Mouse (Mus musculus): ENCODE data around the gene Aprt.

Gene Aprt

DNA sequence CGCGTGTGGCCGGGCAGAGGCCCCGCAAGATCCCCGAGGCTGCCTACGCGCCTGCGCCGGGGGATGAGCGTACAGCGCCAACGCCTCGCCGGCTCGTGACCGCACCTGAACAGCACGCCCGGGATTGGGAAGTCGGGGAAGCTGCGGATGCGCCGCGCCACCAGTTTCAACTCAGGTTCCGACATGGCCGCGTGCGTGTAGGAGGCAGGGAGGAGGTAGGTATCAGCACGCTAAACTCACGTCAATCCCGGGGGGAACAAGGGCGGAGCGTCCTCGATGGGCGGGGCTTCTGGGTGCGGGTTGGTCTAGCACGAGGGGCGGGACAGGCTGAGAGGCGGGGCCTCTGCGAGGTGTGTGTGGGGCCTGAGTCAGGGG lies at the start of gene Aprt:
TSS of gene Aprt (minus strand) at position 262 of the 375 bp plus-strand sequence.
- peak; percentile 95 for DNase-seq

DNA sequence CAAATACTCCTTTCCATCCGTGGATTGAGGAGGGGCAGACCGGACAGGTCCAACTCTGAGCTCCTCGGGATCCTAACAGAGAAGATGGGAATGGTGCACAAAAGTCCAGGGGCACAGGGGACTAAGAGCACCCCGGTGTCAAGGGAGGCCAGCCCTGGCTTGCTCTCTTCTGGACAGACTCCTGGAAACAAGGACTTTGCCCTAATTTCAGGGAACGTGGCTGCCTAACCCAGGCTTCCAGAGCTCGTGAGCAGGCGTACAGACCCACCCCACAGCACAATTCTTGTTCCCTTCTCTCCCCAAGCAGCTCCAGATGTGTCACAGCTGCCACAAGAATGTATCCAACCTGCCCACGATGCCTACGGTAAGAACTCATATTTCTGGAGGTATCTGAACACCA lies 49.1 kb upstream of the Aprt start:
- no peak for DNase-seq

GRCm38 (mm10) chr8:122624653-122625052 lies 47.9 kb upstream of the Aprt start:
- DNase-seq: no peak

DNA sequence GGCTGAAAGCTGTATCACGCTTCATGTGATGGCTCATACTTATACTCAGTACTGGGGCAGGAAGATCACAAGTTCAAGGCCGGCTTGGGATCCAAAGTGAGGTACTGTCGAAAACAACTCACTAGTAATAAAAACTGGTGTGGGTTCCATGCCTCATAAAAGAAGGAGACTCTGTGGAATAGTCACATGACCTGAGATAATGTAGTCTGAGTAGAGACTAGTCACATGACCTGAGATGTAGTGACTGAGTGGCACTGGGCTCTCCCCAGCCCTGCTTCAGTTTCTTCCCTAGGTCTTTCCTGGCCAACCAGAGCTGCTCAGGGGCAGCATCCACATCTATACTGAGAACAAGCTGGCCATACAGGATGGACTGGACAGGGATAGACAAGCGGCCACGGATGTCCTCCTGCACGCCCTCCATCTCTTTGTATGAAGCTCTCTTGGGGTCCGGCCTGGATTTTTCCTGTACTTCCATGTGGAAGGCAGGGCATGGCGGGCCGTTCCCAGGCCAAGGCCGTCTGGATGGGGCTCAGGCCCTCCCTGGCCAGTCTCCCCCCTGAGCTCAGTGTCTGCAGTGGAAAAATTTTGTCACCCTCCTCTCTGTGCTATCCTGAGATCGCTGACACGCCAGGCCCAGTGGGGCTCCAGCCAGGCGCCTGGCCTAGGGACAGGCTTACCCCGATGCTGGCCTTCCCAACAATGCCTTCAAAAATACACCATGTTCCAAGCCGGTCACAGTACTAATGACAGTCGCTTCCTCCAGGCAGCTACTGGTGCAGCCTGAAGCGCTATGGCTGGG lies 47.3 kb upstream of the Aprt start:
- no peak for DNase-seq

GRCm38 (mm10) chr8:122622727-122623126 lies 46.0 kb upstream of the Aprt start, which contains the start of gene Pabpn1l:
TSS of gene Pabpn1l (minus strand) at chr8:122622739.
- no peak for DNase-seq

DNA sequence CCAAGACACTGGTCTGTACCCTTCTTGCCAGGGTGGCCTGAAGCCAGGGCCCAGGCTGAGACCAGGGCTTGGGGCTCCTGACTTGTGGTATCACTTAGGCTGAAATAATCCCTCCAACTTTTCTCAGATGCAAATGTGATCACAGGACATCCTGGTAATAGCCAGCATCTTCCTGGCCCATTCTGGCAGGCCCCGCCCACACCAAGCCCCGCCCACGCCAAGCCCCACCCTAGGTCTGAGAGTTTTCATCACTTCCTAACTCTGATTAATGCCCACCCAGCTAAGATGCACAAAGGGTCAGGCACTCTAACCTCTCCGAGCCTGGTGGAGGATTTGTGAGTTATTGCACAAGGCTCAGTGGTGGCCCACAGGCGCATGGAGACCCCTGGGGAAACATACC lies 43.7 kb upstream of the Aprt start:
- no peak for DNase-seq

DNA sequence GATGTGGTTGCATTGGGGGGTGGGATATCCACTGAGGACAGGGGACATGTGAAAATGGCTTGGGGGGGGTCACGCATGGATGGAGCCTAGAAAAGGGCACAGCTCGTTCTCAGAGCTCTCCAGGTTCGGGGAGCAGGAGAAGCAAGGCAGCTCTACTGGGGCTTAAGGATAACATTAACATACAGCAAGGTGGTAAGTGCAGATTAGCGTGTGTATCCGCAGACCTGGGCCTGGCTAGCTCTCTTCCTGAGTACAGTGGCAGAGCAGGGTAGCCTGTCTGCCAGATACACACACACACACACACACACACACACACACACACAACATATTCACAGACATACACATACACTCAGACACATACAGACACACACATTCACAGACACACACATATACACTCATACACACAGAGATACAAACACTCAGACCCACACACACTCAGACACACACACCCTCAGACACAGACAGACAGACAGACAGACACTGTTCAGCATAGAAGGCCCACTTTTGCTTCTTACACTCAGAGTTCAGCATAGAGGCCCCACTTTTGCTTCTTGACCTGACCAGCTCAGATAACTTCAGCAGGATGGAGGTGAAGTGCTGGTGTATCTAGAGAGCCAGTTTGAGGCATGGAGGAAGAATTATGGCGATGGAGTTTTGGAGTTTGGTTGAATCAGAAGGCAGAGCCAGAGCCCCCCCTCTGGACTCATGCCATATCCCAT lies 42.1 kb upstream of the Aprt start:
- DNase-seq: no peak

DNA sequence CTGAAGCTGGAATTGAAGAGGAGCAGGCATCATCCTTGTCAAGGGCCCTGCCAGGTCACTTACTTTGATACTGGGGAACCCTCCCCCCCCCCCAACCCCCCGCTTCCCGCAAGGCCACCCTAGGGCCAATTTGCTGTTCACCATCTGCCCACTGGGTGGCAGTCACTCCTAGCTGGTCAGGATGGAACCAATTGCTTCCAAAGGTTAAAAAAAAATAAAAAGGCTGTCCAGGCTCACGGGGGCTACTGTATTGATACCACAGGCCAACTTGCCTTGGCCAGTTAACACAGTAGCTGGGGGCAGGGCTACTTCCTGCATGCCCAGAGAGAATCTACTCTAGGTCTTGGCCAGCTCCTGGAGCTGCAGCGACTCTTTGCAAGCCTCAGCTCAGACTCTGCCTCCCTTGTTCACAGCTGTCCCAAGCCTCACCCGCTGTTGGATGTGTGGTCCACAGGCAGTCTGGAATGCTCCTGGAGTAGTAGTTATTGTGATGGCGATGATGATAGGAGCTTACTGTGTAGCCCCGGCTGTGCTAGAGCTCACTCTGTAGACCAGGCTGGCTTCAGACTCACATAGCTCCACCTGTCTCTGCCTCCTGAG lies 41.3 kb upstream of the Aprt start:
- peak; percentile 78 for DNase-seq

DNA sequence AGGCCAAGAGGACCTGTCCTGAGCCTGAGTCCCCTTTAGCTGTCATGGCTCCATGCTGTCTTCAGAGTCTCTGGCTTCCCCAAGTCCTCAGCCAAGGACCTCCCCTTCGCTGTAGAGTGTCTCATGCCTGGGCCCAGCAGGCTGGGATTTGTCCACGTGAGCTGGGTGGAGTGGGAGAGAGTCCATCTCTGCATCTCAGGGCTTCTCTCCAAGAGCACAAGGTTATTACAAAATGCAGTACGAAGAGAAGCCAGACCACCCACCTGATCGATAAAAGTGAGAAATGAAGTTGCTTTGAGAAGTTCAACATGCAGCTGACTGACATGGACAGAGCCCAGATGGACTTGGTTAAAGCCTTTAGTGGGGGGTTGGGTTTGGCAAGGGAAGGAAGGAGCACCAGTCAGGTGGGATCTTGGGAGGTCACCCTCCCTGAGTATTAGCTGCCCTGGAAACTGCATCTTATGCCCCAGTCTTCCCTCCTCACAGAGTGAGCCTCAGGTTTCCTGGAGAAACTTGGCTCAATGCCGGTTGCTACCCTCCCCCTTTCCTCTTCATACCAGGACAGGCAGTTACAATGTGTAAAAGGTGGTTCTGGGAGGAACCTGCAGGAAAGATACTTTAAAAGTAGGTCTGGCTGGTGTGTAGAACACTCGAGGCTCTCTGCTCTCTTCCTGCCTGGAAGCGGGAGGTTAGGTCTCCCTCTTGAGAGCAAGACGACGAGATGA lies 39.6 kb upstream of the Aprt start:
- no peak for DNase-seq

- DNase-seq: peak; percentile 96
Observed at GRCm38 (mm10) chr8:122611295-122612133, 34.8 kb upstream of the Aprt start, which contains the start of the genes Galns and Trappc2l. TSS of gene Galns (minus strand) at chr8:122611463. TSS of gene Trappc2l (plus strand) at chr8:122611640.

DNA sequence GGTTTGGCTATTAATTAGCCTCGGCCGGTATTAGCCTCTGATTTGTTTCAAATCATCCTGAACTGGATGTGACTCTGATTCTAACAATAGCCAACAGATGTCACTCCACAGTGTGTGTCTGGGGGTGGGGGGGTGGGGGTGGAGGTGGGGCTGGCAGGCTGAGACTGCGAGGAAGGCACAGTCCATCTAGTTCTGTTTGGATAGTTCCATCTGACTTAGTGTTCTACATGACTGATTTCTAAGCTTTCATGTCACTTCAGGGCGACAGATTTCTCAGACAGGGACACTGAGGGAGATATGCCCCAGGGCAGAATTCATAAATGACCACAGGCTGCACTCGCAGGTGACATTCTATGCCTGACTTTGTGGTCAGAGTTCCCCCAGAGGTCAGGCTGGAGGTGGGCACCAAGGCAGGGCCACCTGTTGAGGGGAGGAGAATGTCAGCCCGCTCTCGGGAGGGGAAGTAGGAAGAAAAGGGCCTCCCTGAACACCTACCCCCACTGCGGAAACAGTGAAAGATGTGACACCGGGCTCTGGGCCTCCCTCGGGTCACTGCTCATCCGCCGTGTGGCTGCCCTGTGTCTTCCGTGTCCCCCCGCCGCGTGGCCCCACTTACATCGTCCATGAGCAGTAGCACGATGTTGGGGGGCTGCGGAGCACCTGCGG lies 34.0 kb upstream of the Aprt start:
- no peak for DNase-seq

- no peak for DNase-seq
Observed at GRCm38 (mm10) chr8:122610209-122610608, 33.5 kb upstream of the Aprt start.

GRCm38 (mm10) chr8:122606810-122607209 lies 30.1 kb upstream of the Aprt start:
- no peak for DNase-seq

- no peak for DNase-seq
Observed at GRCm38 (mm10) chr8:122605367-122605766, 28.7 kb upstream of the Aprt start.

GRCm38 (mm10) chr8:122604640-122605039 lies 27.9 kb upstream of the Aprt start:
- no peak for DNase-seq

GRCm38 (mm10) chr8:122600666-122601065 lies 24.0 kb upstream of the Aprt start:
- DNase-seq: no peak

DNA sequence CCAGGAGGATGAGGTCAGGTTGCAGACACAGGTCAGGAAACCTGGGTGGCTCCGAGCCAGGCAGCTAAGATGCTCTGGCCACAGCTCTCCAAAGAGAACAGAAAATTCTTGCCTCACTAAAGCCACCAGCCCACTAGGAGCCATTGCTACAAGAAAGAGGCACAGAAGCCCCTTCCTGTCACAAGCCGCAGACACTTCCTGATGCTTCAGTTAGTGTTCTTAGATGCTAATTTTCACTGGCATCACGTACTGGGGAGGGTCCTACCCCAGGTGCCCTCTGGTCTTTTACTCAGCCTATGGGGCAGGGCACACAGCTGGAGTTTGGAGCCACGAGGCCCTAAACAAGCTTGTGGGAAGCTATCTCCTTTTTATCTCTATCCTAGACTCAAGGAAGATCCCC lies 19.3 kb upstream of the Aprt start:
- DNase-seq: no peak

- DNase-seq: peak; percentile 56
Observed at GRCm38 (mm10) chr8:122593783-122594507, 17.2 kb upstream of the Aprt start.

GRCm38 (mm10) chr8:122593240-122593639 lies 16.5 kb upstream of the Aprt start:
- DNase-seq: no peak

DNA sequence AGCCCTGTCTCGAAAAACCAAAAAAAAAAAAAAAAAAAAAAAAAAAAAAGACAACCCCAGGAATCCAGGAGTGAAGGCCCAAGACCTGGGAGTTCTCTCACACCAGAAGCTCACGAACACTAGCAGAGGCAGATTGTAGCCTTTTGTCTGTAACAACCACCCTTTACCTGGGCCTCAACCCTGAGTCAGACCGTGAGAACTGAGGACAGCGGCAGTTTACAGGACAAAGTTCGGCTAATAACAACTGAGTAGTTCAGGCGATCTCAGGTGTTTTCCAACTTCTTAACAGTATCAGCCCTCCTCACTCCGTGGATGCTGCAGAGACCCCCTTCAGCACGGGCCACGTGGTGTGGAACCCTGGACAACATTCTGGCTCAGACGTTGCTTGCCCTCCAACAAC lies 10.0 kb upstream of the Aprt start:
- DNase-seq: no peak

GRCm38 (mm10) chr8:122586171-122586570 lies 9.5 kb upstream of the Aprt start:
- DNase-seq: no peak
